Mouse (Mus musculus) testis, adult 2 months (tissue): ENCODE data around the gene C530008M17Rik. TPM values are rescaled to one million over a fixed set of nuclear protein-coding genes. Genes with fewer than 3 reads are reported as not detected.

Experiments used
- H3K27ac ChIP-seq: fragments of 200-500 bp; 2 replicates; pipeline ENCODE4 v1.5.1; 2012; ENCODE audit warnings: low read depth, low read length; ENCODE audit not compliant: control insufficient read depth, insufficient read depth
- H3K27me3 ChIP-seq: fragments of 200-500 bp; 2 replicates; pipeline ENCODE4 v1.6.1; 2012; ENCODE audit warnings: mild to moderate bottlenecking, low read length, moderate library complexity; ENCODE audit not compliant: control insufficient read depth, insufficient read depth
- H3K36me3 ChIP-seq: fragments of 200-500 bp; 2 replicates; pipeline ENCODE4 v1.6.1; 2012; ENCODE audit warnings: mild to moderate bottlenecking, low read length; ENCODE audit not compliant: control insufficient read depth, insufficient read depth
- H3K4me1 ChIP-seq: fragments of 200-500 bp; 2 replicates; pipeline ENCODE4 v1.6.1; 2012; ENCODE audit warnings: low read length; ENCODE audit not compliant: control insufficient read depth, insufficient read depth
- H3K4me3 ChIP-seq: fragments of 200-500 bp; 2 replicates; pipeline ENCODE4 v1.5.1; 2012; ENCODE audit warnings: low read depth, mild to moderate bottlenecking, low read length, moderate library complexity, mixed read lengths; ENCODE audit not compliant: control insufficient read depth
- CTCF ChIP-seq: fragments of 200-500 bp; IDR thresholded peaks from 2 replicates; pipeline ENCODE4 v1.5.1; 2012; ENCODE audit warnings: low read depth, mild to moderate bottlenecking, inconsistent platforms, low read length, moderate library complexity; ENCODE audit not compliant: control insufficient read depth, insufficient read depth, insufficient replicate concordance
- POLR2A ChIP-seq: fragments of 200-500 bp; IDR thresholded peaks from 2 replicates; pipeline ENCODE4 v1.6.1; 2012; ENCODE audit warnings: low read depth, mild to moderate bottlenecking, inconsistent platforms, low read length, moderate library complexity; ENCODE audit not compliant: control insufficient read depth
- polyA plus RNA-seq: library from polyadenylated mRNA; depleted of rRNA; stranded (reverse); fragments of >200 nt; gene quantifications from 2 replicates; pipeline ENCODE4 v1.2.3, GENCODE M21; 2012

C530008M17Rik gene
- polyA plus RNA-seq, 1 experiment, result 187 TPM

DNA sequence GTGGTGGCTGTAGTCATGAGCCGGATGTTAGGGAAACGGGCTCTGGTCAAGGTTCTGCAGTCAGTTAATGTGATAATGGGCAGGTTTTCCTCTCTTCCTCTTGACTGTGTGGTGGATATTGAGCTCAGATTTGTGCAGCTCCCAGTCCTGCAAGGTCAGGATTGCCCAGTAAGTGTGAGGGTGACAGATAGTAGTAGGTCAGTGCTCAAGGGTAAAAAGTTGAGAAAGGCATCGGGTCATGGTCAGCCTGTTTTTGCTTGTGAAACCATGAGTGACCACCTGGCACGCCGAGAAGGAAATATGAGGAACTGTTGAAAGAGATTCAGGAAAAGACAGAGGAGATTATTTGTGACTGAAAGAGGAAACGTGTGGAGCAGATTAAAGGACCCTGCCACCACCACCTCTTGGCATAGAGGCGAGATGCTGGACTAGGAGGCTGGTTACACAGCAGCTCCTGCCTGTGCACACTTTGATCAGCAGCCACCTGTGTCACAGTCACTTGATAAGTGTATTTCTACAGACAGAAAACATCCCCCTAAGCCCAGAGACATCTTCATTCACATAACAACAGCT lies 127.9 kb downstream of the C530008M17Rik start:
- Histone ChIP-seq H3K4me3 (no peak overlapping the region), H3K36me3 (no peaks in the 10 kb centered on the region), H3K27me3 (no peaks in the 10 kb centered on the region), H3K27ac (no peak overlapping the region), H3K4me1 (no peaks in the 10 kb centered on the region)
- TF ChIP-seq POLR2A, result no peak
- no peak for TF ChIP-seq CTCF

DNA sequence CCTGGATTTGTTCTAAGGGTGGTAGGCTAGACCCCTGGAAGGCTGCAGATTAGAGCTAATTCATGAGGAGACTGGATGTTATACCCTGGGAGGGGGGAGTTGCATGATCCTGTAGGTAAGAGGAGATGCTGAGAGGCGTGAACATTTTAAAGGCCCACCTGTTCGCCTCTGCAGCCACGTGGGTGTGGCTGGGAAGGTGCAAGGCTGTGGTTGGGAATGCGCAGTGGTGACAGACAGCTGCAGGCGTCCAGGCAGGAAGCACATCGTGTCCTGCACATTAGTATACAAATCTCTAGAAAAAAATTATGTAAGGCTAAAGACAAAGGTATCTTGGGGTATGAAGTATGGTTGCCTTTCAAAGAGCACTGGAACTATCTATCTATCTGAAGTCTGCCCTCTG lies 128.7 kb downstream of the C530008M17Rik start:
- Histone ChIP-seq H3K27me3 (no peaks in the 10 kb centered on the region), H3K36me3 (no peaks in the 10 kb centered on the region), H3K27ac (no peak overlapping the region), H3K4me3 (no peak overlapping the region), H3K4me1 (no peaks in the 10 kb centered on the region)
- TF ChIP-seq POLR2A (no peak), CTCF (no peak)

DNA sequence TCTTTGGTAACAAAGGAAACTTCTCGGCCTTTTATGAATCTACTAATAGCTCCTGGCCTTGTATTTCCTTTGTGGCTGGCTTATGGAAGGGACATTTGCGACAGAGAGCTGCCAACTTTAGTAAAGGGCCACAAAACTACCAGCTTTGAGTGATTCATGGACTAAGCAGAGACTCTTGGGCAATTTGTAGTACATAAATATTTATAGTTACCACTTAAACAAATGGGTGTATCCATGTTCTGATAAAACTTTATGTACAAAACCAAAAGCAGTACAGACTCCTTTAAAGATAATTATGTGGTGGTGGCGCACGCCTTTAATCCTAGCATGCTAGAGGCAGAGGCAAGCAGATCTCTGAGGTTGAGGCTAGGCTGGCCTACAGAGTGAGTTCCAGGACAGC lies 133.6 kb downstream of the C530008M17Rik start:
- H3K4me3 ChIP-seq, result no peak overlapping the region
- no peaks in the 10 kb centered on the region for H3K27me3 ChIP-seq
- H3K27ac ChIP-seq, result no peak overlapping the region
- no peaks in the 10 kb centered on the region for H3K4me1 ChIP-seq
- TF ChIP-seq CTCF (no peak), POLR2A (no peak)
- no peaks in the 10 kb centered on the region for H3K36me3 ChIP-seq

DNA sequence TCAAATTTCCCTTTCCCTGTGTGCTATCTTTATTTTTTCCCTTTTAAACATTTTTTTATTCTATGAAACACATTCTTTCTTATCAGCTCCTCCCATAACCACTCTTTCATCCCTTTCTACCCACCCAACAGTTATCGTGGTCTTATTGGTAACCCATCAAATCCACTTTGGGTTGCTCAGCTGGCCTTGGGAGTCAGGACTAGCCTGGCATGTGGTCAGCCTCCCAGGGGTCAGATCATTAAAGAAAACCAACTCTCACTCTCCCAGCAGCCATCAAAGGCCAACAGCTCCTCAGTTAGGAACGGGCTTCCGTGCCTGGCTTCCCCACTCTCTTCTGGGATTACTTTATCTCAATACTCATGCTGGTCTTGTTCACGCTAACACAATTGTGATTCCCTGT lies 135.0 kb downstream of the C530008M17Rik start:
- TF ChIP-seq POLR2A, result no peak
- TF ChIP-seq CTCF, result no peak
- Histone ChIP-seq H3K4me3 (no peak overlapping the region), H3K27ac (no peak overlapping the region), H3K4me1 (no peaks in the 10 kb centered on the region), H3K36me3 (no peaks in the 10 kb centered on the region), H3K27me3 (no peaks in the 10 kb centered on the region)

DNA sequence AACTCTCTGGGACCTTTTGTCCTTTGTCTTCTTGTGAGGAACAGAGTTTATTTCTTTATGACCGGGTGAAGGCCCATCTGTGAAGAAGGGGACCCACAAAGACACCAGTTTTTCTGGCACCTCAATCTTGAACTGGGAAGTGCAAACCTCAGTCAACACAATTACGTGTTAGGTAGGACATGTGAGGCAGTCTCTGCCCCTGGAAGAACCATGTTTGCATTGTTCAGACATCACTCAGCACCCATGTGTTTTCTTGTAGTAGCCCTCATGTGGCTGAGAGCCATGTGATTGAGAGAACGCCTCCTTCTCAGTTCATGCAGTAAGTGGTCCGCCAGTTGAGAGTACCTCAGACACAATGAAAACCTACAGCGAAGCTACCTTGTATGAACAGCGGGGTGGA lies 136.4 kb downstream of the C530008M17Rik start:
- H3K36me3 ChIP-seq, result no peaks in the 10 kb centered on the region
- no peak overlapping the region for H3K4me3 ChIP-seq
- H3K27me3 ChIP-seq, result no peaks in the 10 kb centered on the region
- TF ChIP-seq POLR2A (no peak), CTCF (no peak)
- H3K27ac ChIP-seq, result no peak overlapping the region
- no peaks in the 10 kb centered on the region for H3K4me1 ChIP-seq

DNA sequence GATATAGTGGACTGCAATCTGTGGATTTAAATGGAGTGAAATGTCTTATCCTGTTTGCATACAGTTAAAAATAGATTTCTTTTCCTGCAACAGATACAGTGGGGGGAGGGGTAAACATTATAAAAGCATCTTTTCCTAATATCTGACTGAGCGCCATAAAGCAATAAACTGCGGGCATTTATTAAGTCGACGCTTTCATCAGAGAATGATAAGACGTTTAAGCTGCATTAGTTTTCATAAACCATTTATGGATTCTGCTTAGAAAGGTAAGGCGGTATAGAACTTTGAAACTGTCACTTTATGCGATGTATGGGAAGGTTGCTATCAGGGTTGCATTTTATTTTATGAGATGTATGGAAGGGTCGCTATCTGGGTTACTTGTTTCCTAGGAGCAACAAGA lies 141.7 kb downstream of the C530008M17Rik start:
- TF ChIP-seq POLR2A, result no peak
- no peak for TF ChIP-seq CTCF

DNA sequence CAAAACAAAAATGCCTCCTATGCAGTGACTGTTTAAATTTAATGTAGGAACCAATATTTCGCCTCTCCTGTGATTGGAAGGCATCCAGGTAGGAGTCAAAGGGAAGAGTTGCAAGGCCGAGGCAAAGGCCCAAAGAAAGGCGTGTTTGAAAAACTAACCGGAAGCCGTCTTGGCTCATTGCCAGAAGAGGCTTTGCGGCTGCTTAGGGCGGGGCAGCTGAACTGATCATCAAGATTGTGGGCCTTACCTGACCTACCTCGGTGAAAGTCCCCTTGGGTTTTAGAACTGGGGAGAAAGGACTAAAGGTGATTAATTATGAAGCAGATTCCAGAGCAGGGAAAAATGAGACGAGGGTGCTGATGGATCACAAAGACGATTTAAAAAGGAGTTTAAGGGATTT lies 143.2 kb downstream of the C530008M17Rik start:
- H3K27ac ChIP-seq, result no peak overlapping the region
- H3K27me3 ChIP-seq, result no peaks in the 10 kb centered on the region
- no peak overlapping the region for H3K4me3 ChIP-seq
- no peaks in the 10 kb centered on the region for H3K4me1 ChIP-seq
- TF ChIP-seq POLR2A (no peak), CTCF (no peak)
- H3K36me3 ChIP-seq, result no peaks in the 10 kb centered on the region

More for the DNA sequence above, 141.7 kb downstream of the C530008M17Rik start:
- Histone ChIP-seq H3K4me1 (no peaks in the 10 kb centered on the region), H3K36me3 (no peaks in the 10 kb centered on the region), H3K4me3 (no peak overlapping the region), H3K27ac (no peak overlapping the region), H3K27me3 (no peaks in the 10 kb centered on the region)
